In genomic region chr1:92832011-92833010, GRCm38 (mm10) we compare ENCODE assay signal across 8 mouse cellular contexts. TPM values are rescaled to one million over a fixed set of nuclear protein-coding genes. Genes with fewer than 3 reads are reported as not detected.
A peak's percentile ranks its signal among the peaks of the same experiment; 100 is the strongest.
DNase-seq lines count a peak whose midpoint lies in the region; ATAC-seq and TF ChIP-seq lines count a peak whose summit lies in the region.

No protein-coding gene starts in this region.

- peaks cover 30% of the 10 kb centered on the region for H3K36me3 ChIP-seq in forebrain, embryonic 13.5 days (ENCODE audit: poor library complexity, severe bottlenecking)
- H3K36me3 ChIP-seq in hindbrain, embryonic 11.5 days (ENCODE audit: control insufficient read depth, insufficient read depth, low read length), result 0 out of 2 replicates have a peak, but pooled peaks cover 3% of the 10 kb centered on the region
- H3K36me3 ChIP-seq in limb, embryonic 10.5 days, result peaks cover 29% of the 10 kb centered on the region
- peaks cover 3% of the 10 kb centered on the region; the same call in 1 of the 2 replicates for H3K36me3 ChIP-seq in midbrain, embryonic 16.5 days (ENCODE audit: control insufficient read depth, insufficient read depth, low read length)
- H3K36me3 ChIP-seq in thymus, adult 2 months (ENCODE audit: control insufficient read depth, insufficient read depth, low read length), result no peaks in the 10 kb centered on the region

- peak overlapping the region; percentile 99 for H3K9ac ChIP-seq in forebrain, embryonic 13.5 days
- H3K9ac ChIP-seq in hindbrain, embryonic 11.5 days (ENCODE audit: low read depth, low read length), result peak overlapping the region; percentile 97
- H3K9ac ChIP-seq in midbrain, embryonic 16.5 days (ENCODE audit: low read depth, low read length), result peak overlapping the region; percentile 96

- WGBS in forebrain, embryonic 13.5 days, result under 1% methylated on average over 62 of the region's 62 CpGs
- WGBS in hindbrain, embryonic 11.5 days, result under 1% methylated on average over 62 of the region's 62 CpGs
- under 1% methylated on average over 62 of the region's 62 CpGs for WGBS in limb, embryonic 10.5 days
- WGBS in midbrain, embryonic 16.5 days, result under 1% methylated on average over 62 of the region's 62 CpGs
- 4% methylated on average over 62 of the region's 62 CpGs for WGBS in thymus, adult 2 months

- no peaks in the 10 kb centered on the region for H3K9me3 ChIP-seq in forebrain, embryonic 13.5 days (replicated peaks)
- H3K9me3 ChIP-seq in hindbrain, embryonic 11.5 days (ENCODE audit: control insufficient read depth, low read length), result no peaks in the 10 kb centered on the region
- no peaks in the 10 kb centered on the region for H3K9me3 ChIP-seq in limb, embryonic 10.5 days (replicated peaks)
- no peaks in the 10 kb centered on the region for H3K9me3 ChIP-seq in midbrain, embryonic 16.5 days (replicated peaks; ENCODE audit: control insufficient read depth, low read length, poor library complexity, severe bottlenecking)

- DNase-seq in heart, adult 11 months, result peak; percentile 94
- no peak for DNase-seq in heart, postnatal 25 days (ENCODE audit: low spot score)
- DNase-seq in hindbrain, embryonic 11.5 days (ENCODE audit: low spot score), result peak; percentile 81
- DNase-seq in limb, embryonic 10.5 days (ENCODE audit: low spot score), result peak; percentile 85
- peak; percentile 42 for DNase-seq in thymus, adult 2 months

- intact Hi-C loops in heart, postnatal 25 days (cut with DNase I), result loop anchor here (5.0 kb wide), 1 partner anchor 185 kb away; the partner anchor contains the start of gene Otos

- H3K4me3 ChIP-seq in forebrain, embryonic 13.5 days, result peak overlapping the region; percentile 100
- H3K4me3 ChIP-seq in hindbrain, embryonic 11.5 days (ENCODE audit: low read depth, low read length), result peak overlapping the region; percentile 95
- H3K4me3 ChIP-seq in limb, embryonic 10.5 days, result peak overlapping the region; percentile 87
- H3K4me3 ChIP-seq in midbrain, embryonic 16.5 days (ENCODE audit: low read depth, low read length), result peak overlapping the region; percentile 92
- peak overlapping the region; percentile 68 for H3K4me3 ChIP-seq in thymus, adult 2 months (ENCODE audit: control insufficient read depth, insufficient read depth, low read length)

- H3K27me3 ChIP-seq in forebrain, embryonic 13.5 days, result 0 out of 2 replicates have a peak, but pooled peaks cover 4% of the 10 kb centered on the region
- no peaks in the 10 kb centered on the region for H3K27me3 ChIP-seq in hindbrain, embryonic 11.5 days (ENCODE audit: control insufficient read depth, insufficient read depth, low read length)
- H3K27me3 ChIP-seq in limb, embryonic 10.5 days (ENCODE audit: low read depth, poor library complexity, severe bottlenecking), result peaks cover 10% of the 10 kb centered on the region
- H3K27me3 ChIP-seq in midbrain, embryonic 16.5 days (ENCODE audit: control insufficient read depth, insufficient read depth, low read depth, low read length), result peaks cover 2% of the 10 kb centered on the region; the same call in 1 of the 2 replicates
- H3K27me3 ChIP-seq in thymus, adult 2 months (ENCODE audit: control insufficient read depth, insufficient read depth, low read length), result peaks cover 8% of the 10 kb centered on the region; the same call in 1 of the 2 replicates

- no peak for TF ChIP-seq CTCF in thymus, adult 2 months (IDR thresholded peaks at IDR 0.05; ENCODE audit: borderline replicate concordance, control insufficient read depth, extremely low read depth, insufficient read depth, low read length, poor library complexity)

- peak overlapping the region; percentile 97 for H3K4me2 ChIP-seq in forebrain, embryonic 13.5 days
- H3K4me2 ChIP-seq in hindbrain, embryonic 11.5 days (replicated peaks; ENCODE audit: low read depth, low read length), result peak overlapping the region; percentile 83
- H3K4me2 ChIP-seq in midbrain, embryonic 16.5 days (ENCODE audit: low read length), result peak overlapping the region; percentile 87

- H3K27ac ChIP-seq in forebrain, embryonic 13.5 days, result peak overlapping the region; percentile 98
- H3K27ac ChIP-seq in hindbrain, embryonic 11.5 days (ENCODE audit: low read depth, low read length), result peak overlapping the region; percentile 93
- peak overlapping the region; percentile 97 for H3K27ac ChIP-seq in limb, embryonic 10.5 days
- H3K27ac ChIP-seq in midbrain, embryonic 16.5 days (ENCODE audit: low read length), result peak overlapping the region; percentile 93
- H3K27ac ChIP-seq in thymus, adult 2 months (ENCODE audit: control insufficient read depth, insufficient read depth, low read length), result no peak overlapping the region; the same call in 1 of the 2 replicates

- TF ChIP-seq POLR2A in thymus, adult 2 months (IDR thresholded peaks at IDR 0.05; ENCODE audit: control insufficient read depth, extremely low read depth, insufficient read depth, low read length, poor library complexity), result no peak

- H3K4me1 ChIP-seq in forebrain, embryonic 13.5 days, result peaks cover 54% of the 10 kb centered on the region
- H3K4me1 ChIP-seq in hindbrain, embryonic 11.5 days (replicated peaks; ENCODE audit: control insufficient read depth, insufficient read depth, low read length), result peaks cover 7% of the 10 kb centered on the region
- H3K4me1 ChIP-seq in limb, embryonic 10.5 days, result peaks cover 46% of the 10 kb centered on the region
- H3K4me1 ChIP-seq in midbrain, embryonic 16.5 days (ENCODE audit: control insufficient read depth, insufficient read depth, low read length), result peaks cover 30% of the 10 kb centered on the region
- H3K4me1 ChIP-seq in thymus, adult 2 months (replicated peaks; ENCODE audit: control insufficient read depth, insufficient read depth, low read length), result peaks cover 20% of the 10 kb centered on the region

- peak; percentile 8; the same call in 1 of the 2 replicates for ATAC-seq in cerebellum, adult (ENCODE audit: insufficient number of reproducible peaks, low FRiP score, low TSS enrichment)
- peak; percentile 27 for ATAC-seq in forebrain, embryonic 13.5 days
- peak; percentile 36 for ATAC-seq in hindbrain, embryonic 11.5 days (ENCODE audit: low FRiP score)
- peak; percentile 24 for ATAC-seq in midbrain, embryonic 16.5 days

RNA-seq across cellular contexts. Expression of gene Gpc1, which starts 0.9 kb away (rescaled TPM):
- 100 to 1,000 TPM; 366 to 368 TPM for total RNA-seq in heart, postnatal 25 days (2021)
- 115 and 117 TPM in 2 replicates for polyA plus RNA-seq in forebrain, embryonic 13.5 days (2015; fragmentation: Nextera tagmentation; extraction: Ambion mirVana)
- polyA plus RNA-seq in hindbrain, embryonic 11.5 days (2014; fragmentation: Nextera tagmentation; extraction: Ambion mirVana), result 31.1 and 35.9 TPM in 2 replicates
- polyA plus RNA-seq in limb, embryonic 10.5 days (2016; fragmentation: Nextera tagmentation; extraction: Ambion mirVana), result 82.0 and 87.4 TPM in 2 replicates
- 49.3 and 54.6 TPM in 2 replicates for polyA plus RNA-seq in midbrain, embryonic 16.5 days (2015; fragmentation: Nextera tagmentation; extraction: Ambion mirVana)
- polyA plus RNA-seq in thymus, adult 2 months (2012; rRNA removed), result 57.3 and 72.5 TPM in 2 replicates
